Mouse (Mus musculus) gonadal fat pad, adult 2 months (tissue): Measurements from ENCODE around the gene Cenpp. TPM values are rescaled to one million over a fixed set of nuclear protein-coding genes. Genes with fewer than 3 reads are reported as not detected.
"Not testable (repeated sequence)": the region's sequence is repeated elsewhere in the genome, so short reads cannot be mapped to it uniquely, and the experiment has no call there.

ENCODE experiments used
- DNase-seq: peaks from one replicate; pipeline ENCODE4 v3.0.0-alpha.2; 2012; ENCODE audit warnings: low read depth
- polyA plus RNA-seq: library from polyadenylated mRNA; depleted of rRNA; stranded (reverse); fragments of >200 nt; gene quantifications from 2 replicates; pipeline ENCODE4 v1.2.3, GENCODE M21; 2012

The Cenpp gene
- polyA plus RNA-seq, 1 experiment, result 0.34 TPM

DNA sequence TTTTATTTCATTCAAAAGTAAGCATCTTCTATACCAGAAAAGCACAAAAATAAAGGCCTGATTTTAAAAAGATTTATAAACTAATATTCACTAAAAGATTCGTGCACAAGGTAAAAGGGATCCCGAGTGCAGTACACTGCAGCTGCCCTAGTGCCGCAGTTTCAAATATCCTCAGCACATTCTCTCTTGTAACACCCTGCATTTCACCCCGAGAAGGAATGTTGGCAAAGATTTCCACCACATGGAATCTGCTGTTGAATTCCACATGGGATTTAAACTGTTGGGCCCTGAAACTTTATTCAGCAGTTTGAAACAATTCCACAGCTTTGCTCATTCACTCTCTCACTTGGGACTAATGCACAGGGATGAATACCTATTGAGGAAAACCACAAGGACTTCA, 44.9 kb downstream of the Cenpp start, which contains the start of gene Ogn:
Ogn (plus strand) TSS at position 333 of the 400 bp plus-strand sequence.
- DNase-seq, result no peak

DNA sequence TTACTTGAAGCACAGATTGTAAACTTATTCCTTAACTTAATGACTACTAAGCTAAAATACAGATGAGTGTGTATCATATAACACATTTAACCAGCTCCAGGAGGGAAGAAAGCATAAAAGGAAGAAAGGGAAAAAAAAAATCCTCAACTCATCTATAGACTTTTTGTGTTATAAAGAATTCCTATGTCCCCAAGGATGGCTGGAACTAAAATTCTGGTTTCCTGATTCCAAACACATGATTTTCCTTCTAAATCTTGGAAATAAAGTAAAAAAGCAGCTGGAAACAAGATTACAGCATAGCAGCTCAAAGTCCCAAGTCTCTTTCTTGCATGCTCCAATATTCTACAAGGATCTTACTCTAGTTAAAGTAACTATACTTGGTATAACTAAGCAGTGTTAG, 49.0 kb downstream of the Cenpp start:
- no peak for DNase-seq

- DNase-seq, result not testable (repeated sequence)
These were observed 50.0 kb downstream of the Cenpp start for GRCm38 (mm10) chr13:49602541-49602940.

DNA sequence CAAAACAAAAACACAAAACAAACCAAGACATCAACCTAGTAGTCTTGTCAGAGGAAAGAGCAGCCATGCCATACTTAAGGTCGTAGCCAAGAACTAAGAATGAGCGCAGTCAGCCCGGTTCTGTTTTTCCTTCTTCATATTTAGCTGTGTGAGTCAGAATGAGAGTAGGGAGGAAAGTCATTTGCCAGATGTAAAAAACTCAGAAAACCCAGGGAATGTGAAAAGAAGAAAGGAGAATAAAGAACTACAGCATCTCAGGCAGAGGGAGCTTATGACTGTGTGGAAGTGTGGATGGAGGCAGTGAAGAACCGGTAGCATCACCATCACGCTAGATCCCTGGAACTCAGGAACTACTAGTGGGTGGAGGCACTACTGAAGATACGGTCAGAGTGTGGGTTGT, 66.5 kb downstream of the Cenpp start:
- no peak for DNase-seq

DNA sequence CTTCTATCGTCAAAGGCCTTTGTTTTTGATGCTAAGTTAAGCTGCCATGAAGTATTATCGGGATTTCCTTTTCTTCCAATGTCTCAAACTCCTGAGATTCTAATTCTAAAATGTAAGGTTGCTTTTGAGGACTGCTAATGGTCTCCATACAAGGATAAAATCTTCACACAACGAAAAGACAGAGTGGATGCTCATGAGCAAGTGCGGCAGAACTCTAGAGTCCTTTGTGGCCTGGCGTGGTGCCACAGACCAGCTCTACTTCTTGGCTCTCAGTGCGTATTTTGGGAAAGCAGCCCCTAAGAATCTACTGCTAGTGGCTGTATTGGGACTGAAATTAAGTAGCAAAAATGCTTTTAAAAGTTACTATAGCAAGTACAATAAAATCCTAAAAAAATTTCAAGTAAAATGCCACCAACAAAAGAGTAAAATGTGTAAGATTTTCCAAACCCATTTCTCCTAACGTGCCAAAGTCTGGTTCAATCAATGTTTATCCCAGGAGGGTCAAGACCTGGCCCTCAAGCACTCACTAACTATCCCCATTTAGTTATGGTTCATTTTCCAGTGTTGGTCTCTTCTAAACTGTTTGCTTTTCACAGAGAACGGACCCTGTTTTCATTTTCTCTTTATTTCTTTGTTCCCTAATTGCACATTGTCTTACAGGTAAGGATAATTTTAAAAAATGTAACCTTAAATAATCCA, 68.1 kb downstream of the Cenpp start:
- no peak for DNase-seq

GRCm38 (mm10) chr13:49583859-49584258, 68.7 kb downstream of the Cenpp start:
- DNase-seq, result no peak

DNA sequence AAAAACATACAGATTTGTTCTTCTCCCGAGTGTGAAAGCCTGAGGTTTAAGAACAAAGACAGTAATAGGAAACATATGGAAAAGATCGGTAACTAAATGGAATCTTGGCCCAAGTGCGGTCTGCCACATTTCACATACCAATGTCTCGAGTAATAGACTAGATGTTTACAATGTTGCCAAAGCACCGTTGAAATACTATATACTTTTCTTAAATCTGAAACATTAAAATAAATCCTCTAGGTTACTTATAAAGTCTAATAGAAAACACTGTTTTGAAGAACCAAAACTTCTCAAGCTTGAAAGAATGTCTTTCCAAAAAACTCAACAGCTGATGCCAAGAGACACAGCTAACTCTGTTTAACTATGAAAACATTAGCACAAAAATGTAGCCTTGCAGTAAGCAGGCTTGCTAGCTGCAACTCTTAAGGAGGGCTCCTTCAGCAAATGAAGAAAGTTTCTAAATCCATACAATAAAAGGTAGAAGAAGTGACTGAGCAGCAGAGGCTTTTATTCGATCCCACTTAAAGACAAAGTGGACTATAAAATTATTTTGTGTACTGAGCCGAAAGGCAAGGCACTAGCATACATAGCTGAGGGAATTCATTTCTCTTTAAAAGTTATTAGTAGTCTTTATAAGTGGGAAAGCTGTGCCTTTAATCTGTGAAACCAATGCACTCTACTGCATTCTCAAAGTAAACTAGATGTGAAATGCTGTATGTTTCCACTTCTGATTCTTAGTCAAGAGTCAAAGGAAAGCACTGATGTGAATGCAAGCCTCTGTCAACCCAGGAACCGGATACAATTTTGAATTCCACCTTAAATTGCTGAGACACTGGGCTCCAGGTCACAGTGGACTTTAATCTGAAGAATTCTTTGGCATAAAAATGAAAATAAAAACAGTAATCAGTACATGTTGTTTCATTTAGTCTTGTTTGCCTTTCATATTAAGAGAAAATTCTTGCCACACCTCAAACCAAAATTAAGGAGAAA, 70.7 kb downstream of the Cenpp start, which contains the start of gene Omd:
Omd (plus strand) TSS at position 922 of the 990 bp plus-strand sequence.
- DNase-seq, result no peak

GRCm38 (mm10) chr13:49571418-49571817, 81.2 kb downstream of the Cenpp start:
- DNase-seq, result no peak

DNA sequence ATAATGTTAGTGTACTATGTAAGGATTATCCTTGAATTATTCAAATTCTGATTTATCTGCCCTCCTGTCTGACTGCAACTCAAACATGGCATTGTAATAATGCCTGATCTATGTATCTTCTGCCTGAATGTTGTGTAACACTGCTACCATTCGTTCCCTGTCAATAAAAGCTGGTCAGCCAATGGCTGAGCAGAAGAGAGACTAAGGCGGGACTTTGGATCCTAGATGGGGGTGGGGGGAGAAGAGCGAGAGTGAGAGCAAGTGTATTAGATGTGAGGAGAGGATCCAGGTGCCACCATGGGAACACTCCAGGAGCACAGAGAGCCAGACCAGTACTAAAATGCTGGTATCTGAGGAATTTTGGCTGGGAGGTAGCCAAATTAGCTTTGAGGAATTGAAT, 82.2 kb downstream of the Cenpp start:
- DNase-seq, result no peak

DNA sequence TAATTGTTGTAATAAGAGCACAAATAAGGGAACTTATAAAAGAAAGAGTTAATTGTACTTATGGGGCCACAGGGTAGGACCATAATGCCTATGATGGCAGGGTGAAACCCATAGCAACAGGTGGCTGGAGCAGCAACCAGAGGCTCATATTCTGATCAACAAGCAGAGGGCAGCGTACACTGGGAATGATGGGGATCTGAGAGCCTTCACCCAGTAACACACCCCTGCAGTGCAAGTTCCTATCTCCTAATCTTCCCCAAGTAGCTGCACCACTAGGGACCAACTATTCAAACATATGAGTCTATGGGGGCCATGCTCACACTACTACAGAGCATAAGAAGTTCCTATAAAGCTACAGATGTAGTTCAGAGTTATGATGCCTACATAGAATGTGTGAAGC, 88.2 kb downstream of the Cenpp start:
- DNase-seq, result no peak

DNA sequence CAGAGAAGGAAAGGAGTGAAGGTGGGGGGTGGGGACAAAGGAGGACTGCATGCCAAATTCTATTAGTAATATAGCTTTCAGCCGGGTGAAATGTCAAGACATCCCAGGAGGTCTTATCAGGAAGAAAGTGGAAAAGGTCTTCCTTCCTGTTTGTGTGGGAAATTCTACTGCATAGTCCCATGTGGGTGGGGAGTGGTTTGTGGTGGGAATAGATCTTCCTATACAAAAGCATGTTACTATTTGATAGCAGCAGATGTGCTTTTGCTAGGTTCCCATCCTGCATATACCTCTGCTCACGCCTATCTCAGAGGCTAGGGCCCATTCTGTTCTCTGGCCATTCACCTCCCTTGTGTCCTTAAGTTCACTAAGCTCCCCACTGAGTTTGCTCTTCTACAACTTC, 91.7 kb downstream of the Cenpp start:
- DNase-seq, result no peak

DNA sequence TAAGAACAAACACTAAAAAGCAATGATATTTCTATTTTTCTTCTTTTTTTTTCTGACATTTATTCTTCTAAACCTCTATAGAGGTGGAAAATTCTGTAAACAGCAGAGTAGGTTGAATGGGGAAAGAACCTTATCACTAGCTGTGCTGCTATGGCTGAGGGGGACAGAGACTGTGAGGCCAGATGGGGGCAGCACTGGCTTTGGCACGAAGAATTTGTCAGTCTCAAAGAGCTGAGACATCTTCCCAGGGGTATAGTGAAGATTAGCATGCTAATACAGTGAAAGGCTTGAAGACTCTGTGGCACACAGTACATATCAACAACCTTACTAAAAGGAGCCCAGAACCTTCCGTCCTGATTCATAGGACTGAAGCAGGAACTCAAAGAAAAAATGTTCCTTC, 93.4 kb downstream of the Cenpp start:
- no peak for DNase-seq

DNA sequence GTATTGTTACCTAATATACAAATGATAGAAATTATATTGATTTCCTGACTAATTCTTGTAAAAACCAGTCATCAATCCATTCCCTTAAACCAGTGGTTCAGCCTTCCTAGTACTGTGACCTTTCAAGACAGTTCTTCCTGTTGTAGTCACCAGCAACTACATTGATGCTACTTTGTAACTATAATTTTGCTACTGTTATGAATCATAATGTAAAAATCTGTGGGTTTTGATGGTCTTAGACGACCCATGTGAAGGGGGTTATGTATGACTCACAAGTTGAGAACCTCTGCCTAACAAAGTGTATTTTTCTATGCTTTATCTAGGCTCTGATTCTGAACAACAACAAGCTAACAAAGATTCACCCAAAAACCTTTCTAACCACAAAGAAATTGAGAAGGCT, 95.7 kb downstream of the Cenpp start:
- DNase-seq, result no peak

GRCm38 (mm10) chr13:49556203-49556602, 96.4 kb downstream of the Cenpp start:
- peak; percentile 30 for DNase-seq

DNA sequence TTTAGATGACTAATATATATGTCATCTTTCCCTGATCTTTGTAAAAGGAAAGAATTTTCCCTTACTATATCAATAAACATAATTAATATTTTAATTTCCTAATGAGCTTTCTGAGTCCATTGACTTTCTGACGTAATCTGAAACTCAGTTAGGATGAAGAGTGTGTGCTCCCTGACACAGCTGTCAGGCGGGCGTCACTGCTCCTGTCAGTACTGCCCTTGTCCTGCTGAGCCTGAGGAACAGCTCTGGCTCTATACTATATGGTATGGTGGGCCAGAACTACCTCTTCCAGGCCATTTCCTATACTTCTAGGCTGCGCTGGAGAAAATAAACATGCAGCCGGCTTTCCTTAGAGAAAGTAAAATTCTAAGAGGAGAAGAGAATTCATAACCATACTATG, 98.1 kb downstream of the Cenpp start:
- no peak for DNase-seq

DNA sequence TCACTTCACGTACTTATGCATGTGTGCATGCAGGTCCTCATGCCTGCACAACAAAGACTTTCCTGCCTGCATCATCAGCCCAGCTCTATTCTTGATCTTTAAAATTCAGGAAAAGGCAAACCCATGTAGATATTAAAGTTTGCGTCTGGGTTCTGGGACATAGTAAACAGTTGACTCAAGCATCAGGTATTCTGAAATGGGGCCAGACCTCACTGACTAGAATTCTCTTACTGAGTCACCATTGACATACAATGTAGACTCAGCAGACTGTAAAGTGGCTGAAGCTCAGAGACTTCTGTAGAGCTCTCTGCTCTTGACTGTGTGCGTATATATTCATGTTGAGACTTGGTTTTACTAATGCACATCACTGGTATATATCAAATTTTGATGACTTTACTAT, 103.0 kb downstream of the Cenpp start:
- DNase-seq, result no peak

DNA sequence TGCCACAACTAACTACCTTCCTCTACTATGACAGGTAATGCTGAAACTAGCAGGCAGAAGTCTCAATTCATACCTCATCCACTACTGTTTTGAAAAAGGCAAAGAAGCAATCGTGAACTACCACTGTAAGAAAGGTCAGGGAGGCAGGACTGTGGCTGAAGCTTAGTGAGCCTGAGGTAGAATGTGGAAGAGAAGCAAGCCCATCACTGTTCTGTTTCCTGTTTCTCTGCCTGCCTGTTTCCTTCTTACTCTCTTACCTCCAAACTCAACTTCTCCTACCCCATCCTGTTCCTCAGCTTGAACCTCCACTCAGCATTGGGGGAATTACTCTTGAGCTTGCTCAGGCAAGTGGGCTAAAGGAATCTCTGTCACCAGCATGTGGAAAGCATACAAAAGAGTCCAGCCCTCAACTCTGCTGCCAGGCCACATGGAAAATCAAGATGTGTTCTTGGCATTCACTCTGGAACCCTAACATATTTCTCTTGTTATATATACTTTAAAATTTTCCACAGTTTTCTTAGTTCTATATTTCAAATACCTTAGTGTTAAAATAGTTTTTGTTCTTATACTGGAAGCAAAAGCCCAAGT, 104.9 kb downstream of the Cenpp start:
- DNase-seq, result no peak

- no peak for DNase-seq
These were observed 106.1 kb downstream of the Cenpp start for GRCm38 (mm10) chr13:49546517-49546916.

GRCm38 (mm10) chr13:49545646-49546045, 106.9 kb downstream of the Cenpp start:
- no peak for DNase-seq

DNA sequence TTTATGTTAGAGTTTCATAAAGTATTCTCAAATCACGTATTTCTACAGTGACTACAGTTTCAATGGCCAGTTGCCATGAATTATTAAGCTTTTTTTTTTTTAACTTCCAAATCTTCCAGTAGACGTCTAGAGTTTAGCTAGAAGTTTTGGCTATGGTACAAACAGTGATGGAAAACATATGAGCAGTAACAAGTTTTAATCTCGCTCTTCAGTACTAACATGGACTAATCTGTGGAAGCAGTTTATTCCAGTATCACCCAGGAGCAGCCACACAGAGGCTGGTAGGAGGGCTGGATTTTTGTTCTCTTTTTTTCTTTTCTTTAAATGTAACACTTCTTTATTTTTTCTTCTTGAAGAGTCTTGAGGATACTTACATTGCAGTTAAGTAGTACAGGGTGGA, 108.3 kb downstream of the Cenpp start, which contains the start of gene Aspn:
Aspn (plus strand) TSS at position 165 of the 400 bp plus-strand sequence.
- DNase-seq, result no peak

DNA sequence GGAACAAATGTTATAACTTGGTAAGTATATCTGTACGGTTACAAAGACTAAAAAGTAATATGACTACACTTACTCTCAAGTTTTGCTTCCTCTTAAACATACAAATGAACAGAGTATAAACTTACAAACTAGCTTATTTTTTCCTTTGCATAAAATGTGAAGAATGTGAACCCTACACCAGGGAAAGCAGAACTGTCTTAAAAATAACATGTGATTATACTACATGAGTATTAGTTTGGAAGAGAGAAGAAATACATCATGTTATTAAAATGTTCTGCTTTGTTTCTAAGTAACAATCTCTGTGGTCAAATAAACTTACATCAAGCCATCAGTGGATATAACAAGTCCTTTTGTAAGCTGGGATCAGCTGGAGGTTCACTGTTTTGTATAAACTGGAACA, 113.9 kb downstream of the Cenpp start:
- DNase-seq, result no peak

DNA sequence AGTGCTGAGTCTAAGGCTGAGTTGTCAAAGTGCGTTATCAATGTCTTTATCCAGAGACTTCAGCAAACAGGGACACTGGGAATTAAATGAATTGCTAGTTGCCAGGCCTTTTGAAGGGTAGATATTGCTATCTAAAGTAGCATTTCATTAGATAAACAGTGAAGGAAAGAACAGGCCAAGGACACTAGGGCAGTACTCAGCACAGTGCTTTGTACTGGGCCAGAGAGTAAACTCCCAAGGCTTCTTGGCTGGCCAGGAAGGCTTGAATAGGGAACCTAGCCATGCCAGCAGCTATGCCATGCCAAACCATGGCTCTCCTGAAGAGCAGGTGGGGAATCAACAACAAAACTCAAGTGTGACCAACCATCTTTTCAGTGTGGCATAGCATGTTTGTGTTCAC, 115.6 kb downstream of the Cenpp start:
- DNase-seq, result no peak
